Mouse (Mus musculus) subcutaneous adipose tissue, adult 2 months (tissue): ENCODE results near the gene Acad11. TPM values are rescaled to one million over a fixed set of nuclear protein-coding genes. Genes with fewer than 3 reads are reported as not detected.

Experiments used
- polyA plus RNA-seq: library from polyadenylated mRNA; depleted of rRNA; stranded (reverse); fragments of >200 nt; gene quantifications from 2 replicates; pipeline ENCODE4 v1.2.3, GENCODE M21; 2012; ENCODE audit warnings: low replicate concordance; rRNA removed

Acad11 gene
- polyA plus RNA-seq = 62.1 and 127 TPM in 2 replicates

GRCm38 (mm10) chr9:104063244-104063961, at the start of gene Acad11:
TSS of gene Acad11 (plus strand) at chr9:104063377.

GRCm38 (mm10) chr9:104040362-104040761, 22.8 kb upstream of the Acad11 start, which contains the start of gene Gm28305:
TSS of gene Gm28305 (plus strand) at chr9:104040662.

DNA sequence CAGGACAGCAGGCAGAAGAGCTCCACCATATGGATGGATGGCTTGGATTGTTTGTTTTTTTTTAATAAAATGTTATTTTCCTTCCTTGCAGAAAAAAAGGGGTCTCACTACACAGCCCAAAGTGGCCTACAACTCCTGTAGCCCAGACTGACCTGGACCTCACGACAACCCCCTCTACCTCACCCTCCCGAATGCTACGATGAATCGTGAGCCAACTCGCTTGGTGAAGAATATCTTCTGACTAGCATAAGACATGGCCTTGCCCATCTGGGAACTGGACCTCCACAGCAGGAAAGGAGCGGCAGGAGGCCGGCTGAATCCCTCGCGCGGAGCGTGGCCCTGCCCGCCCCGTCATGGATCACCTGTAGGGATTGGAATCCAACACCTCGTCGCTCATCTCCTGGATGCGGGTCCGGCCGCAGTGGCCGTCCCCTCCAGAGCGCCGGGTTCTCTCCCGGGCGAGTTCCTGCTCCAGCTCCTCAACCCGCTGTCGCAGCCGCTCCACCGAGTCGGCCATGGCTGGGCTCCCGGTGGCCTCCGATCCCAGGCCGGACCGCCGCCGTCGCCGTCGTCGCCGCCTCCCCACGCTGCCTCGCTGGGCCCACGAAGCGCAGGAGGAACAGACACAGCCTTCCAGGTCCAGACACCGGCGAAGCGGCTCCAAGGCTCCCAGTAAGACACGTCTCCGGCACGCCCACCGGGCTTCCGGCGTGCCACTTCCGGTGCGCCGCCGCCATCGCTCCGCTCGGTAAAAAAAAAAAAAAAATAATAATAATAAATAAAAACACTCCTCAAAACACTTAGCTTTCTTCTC, 540 bp upstream of the Acad11 start, which contains the start of gene Uba5:
Gene Uba5 (minus strand): TSS at position 705 of the 814 bp plus-strand sequence.

GRCm38 (mm10) chr9:104126833-104127232, 63.7 kb downstream of the Acad11 start, which contains the start of gene Ackr4:
TSS of gene Ackr4 (minus strand) at chr9:104126933.

Other genes starting within 250 kb of the Acad11 start
- 12.3 and 12.5 TPM in 2 replicates for gene Nphp3, start 60.8 kb upstream of the Acad11 start, polyA plus RNA-seq
- gene Gm28305, start 22.7 kb upstream of the Acad11 start, polyA plus RNA-seq = not detected in 2 replicates
- gene Uba5, start 243 bp upstream of the Acad11 start, polyA plus RNA-seq = 23.5 and 24.6 TPM in 2 replicates
- gene Ackr4, start 63.6 kb downstream of the Acad11 start, polyA plus RNA-seq = 2.9 and 9.5 TPM in 2 replicates
- 51.6 and 63.8 TPM in 2 replicates for gene Dnajc13, start 199.6 kb downstream of the Acad11 start, polyA plus RNA-seq